Mouse (Mus musculus) left cerebral cortex, postnatal 14 days (tissue): Measurements from ENCODE around the gene Plxdc1. TPM values are rescaled to one million over a fixed set of nuclear protein-coding genes. Genes with fewer than 3 reads are reported as not detected.

Experiments used
- DNase-seq, 2 experiments: peaks; one replicate each; pipeline ENCODE4 v3.0.0; 2021 to 2022; ENCODE audit warnings: low spot score in 2 of 2, mixed read lengths in 1 of 2
- intact Hi-C: fragments of 180-260 bp; cut with DNase I; formaldehyde crosslinking; loops from one replicate; pipeline ENCODE4 v1.15.1; 2025
- total RNA-seq, 2 experiments: library from RNA; stranded (reverse); gene quantifications; 2 replicates each; pipeline ENCODE4 v1.2.3; 2021

The Plxdc1 gene
- total RNA-seq, 2 experiments from 2014 or later, result 9.8 to 14.9 TPM

GRCm38 (mm10) chr11:97996691-97997090 is 10.4 kb upstream of the Plxdc1 start:
- intact Hi-C loops, result no loop called here

DNA sequence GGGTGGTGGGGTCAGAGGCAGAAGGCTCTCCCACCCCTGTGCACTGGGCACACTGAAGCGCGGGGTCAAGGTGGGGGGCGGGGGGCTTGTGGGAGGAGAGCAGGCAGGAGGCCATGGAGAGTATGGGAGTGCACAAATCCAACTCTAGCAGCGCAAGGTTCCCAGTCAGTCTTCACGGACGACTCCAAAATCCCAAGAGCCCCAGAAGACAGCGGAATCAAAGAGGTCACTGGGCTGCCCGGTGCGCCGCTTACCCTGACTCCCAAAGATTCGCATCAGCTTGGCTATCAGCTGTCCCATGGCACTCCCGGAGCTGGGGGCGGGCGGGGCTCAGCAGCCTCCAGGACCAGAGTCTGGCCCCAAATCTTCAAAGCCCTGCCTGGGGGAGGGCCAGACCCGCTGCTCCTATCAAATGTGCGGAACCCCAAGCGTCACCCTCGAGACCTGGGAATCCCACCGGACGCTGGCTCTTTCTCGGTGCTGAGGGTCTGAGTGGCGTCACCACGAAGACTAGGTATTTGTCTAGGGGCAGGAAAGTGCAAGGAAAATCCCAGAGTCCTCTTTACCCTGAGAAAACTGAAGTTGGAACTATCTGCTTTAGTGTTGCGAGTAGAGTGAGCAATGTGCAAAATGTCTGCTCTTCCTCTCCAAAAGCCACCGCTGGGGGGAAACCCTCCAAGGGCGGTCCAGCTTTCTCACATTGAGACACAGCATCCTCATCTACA is 9.5 kb upstream of the Plxdc1 start, which contains the start of gene Arl5c:
Gene Arl5c (minus strand): TSS at position 618 of the 725 bp plus-strand sequence.
- no peak for DNase-seq
- intact Hi-C loops, result no loop called here

More at GRCm38 (mm10) chr11:97996691-97997090, 10.4 kb upstream of the Plxdc1 start:
- no peak for DNase-seq

DNA sequence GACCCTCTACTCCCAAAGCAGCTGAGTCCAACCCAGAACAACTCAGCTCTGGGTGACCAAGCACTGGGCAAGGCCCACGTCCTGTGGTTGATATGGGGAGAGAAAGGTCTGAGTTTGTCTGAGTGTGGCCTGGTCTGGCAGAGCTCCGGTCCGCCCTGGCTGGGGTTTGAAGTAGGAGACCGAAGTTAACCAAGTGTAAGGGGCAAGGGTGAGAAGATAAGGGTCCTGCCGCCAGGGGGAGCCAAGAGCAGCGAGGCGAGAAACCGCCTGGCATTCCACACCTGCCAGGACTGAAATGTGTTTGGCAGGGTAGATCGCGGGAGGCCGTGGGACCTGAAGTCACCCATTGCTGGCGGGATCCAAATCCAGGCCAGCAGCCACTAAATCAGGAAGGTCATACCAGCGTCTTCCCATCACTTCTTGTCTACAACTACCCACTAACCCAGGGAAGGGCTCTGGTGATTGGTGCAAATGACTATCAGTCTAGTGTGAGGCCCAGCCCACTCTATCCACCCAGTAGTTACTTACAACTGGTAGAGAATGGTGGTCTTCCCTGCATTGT is 8.4 kb upstream of the Plxdc1 start:
- intact Hi-C loops, result no loop called here
- DNase-seq, result peak in 1 of 2 experiments; percentile 70

DNA sequence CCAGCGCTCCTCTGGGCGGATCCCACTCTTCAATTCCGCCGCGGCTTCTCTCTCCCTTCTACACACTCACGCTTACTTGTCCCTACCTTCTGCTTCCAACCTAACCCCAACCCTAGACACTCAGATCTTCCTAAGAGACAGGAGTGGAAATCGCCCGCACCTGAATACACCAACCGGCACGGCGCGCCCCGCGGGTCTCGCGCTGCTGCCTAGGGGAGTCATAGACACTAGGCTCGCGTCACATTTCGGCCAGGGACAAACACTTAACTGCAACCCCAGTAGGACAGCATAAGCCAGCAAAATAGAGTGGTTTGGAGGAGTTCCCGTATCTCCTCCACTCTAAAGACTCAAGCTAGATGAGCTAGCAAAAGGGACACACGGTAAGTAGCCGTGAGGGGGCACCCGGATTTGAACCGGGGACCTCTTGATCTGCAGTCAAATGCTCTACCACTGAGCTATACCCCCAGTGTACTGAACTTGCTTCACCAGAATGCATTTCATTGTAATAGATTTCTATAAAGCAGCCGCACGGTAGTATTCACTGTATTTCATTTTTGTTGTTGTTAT is 2.4 kb upstream of the Plxdc1 start:
- intact Hi-C loops, result loop anchor here (5.0 kb wide), 1 partner anchor 191 kb away; the partner anchor contains the start of gene Lasp1
- DNase-seq, result peak; percentile 87 to 93

DNA sequence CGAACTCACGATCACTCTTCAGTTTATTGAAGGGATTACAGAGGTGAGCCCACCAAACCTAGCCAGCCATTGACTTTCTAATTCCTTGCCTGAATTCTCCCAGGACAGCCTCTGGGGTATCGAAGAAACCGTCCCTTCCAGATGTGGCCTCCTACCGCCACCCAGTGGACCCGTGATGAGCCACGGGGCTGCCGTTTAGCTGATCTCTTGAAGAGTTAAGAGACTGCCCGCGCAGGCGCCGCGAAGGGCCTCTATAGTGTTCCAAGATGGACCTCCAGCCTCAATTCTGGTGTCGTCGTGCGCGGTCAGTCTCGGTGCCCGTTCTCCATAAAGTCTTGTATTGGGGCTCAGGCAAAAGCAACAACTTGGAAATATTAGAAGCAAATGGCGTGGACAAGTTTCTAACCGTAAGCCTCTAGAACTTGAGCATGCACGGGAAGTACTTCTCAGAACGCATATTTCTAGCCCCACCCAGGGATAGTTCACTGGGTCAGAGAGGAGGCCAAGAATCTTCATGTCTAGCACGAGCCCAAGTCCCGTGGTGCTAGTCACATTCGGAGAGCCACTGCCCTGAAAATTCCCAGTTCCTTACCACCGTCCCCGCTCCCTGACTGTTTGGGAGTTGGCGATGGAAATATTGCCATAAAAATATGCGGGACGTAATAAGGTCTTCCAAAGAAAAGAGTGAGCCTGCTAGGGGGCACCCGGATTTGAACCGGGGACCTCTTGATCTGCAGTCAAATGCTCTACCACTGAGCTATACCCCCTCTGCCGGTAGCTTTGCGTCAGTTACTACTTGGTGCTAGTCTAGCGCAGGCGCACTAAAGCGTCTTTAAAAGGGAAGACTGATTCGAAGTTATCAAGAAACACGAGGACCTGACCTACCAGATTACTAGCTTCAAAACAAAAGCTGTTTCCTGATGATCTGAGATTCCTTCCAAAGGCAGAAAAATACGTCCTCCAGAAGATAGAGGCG is 1.6 kb upstream of the Plxdc1 start:
- intact Hi-C loops, result loop anchor here (1.0 to 5.0 kb wide), 2 partner anchors 88 to 191 kb away; partner anchors contain the start of gene Lasp1
- DNase-seq, result peak; percentile 95 to 97

GRCm38 (mm10) chr11:97986738-97987465 is 658 bp upstream of the Plxdc1 start:
- DNase-seq, result no peak
- intact Hi-C loops, result loop anchor here (1.0 to 5.0 kb wide), 2 partner anchors 87 to 190 kb away; partner anchors contain the start of gene Lasp1

DNA sequence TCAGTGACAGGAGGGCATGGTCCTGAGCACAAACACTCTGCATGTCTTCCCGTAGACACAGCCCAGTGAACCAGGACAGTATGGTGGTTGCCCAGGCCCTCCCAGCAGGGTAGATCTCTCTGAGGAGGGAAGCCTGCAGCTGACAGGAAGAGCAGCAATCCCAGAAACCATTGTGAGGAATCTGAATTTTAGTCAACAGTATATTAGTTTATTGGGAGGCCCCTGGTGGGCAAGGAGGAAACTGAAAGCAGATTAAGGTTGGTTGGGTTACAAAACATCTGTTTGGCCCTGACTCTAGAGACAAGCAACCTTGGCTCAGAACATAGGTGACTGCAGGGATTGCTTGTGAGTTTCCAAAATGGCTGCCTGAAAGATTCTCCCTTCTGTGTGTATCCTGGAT is 2.3 kb downstream of the Plxdc1 start:
- no peak for DNase-seq

GRCm38 (mm10) chr11:97983506-97983905 is 2.7 kb downstream of the Plxdc1 start:
- intact Hi-C loops, result no loop called here
- DNase-seq, result no peak

More for the DNA sequence above, 2.3 kb downstream of the Plxdc1 start:
- intact Hi-C loops, result no loop called here

DNA sequence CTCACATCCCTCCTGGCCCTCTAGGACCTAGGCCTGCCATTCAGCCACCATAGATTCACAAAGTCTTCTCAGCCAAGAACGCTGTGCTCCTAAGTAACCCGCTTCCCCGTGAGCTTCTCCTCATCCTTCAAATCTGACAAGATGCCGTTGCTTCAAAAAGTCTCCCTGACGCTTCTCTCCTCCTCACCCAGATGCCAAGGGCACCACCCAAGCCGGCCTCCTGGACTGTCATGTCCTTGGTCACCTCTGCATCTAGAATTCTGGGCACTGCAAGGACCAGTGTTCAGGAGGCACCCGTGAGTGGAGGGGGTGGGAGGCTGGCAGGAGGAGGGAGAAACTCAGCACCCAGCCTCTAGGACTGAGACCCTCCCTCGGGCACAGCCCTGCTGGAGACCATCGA is 3.5 kb downstream of the Plxdc1 start:
- intact Hi-C loops, result no loop called here
- DNase-seq, result no peak

DNA sequence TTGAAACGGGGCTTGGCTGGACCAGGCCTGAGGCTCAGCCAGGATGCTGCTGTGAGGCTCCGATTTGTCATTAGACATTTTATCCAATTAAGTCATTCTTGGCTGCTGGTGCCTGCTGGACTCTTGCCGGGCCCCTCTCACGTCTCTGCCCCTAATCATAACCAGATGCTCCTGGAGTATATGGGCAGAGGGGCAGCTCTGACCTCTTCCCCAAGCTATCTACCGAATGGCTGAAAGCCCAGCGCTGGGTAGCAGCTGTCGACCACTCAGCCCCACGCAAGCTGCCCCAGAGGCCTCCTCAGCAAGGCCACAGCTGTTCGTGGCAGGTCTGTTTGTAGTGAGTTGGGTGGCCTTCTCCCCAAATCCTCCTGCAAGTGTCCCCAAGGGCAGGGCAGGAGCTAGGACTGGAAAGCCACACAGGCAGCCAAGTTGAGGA is 5.7 kb downstream of the Plxdc1 start:
- intact Hi-C loops, result no loop called here
- no peak for DNase-seq

GRCm38 (mm10) chr11:97979824-97980495 is 6.3 kb downstream of the Plxdc1 start:
- no peak for DNase-seq
- intact Hi-C loops, result no loop called here

- intact Hi-C loops, result no loop called here
Observed at GRCm38 (mm10) chr11:97978392-97978791, 7.9 kb downstream of the Plxdc1 start.

GRCm38 (mm10) chr11:97977797-97978196 is 8.4 kb downstream of the Plxdc1 start:
- DNase-seq, result no peak
- intact Hi-C loops, result no loop called here

More at GRCm38 (mm10) chr11:97978392-97978791, 7.9 kb downstream of the Plxdc1 start:
- no peak for DNase-seq

DNA sequence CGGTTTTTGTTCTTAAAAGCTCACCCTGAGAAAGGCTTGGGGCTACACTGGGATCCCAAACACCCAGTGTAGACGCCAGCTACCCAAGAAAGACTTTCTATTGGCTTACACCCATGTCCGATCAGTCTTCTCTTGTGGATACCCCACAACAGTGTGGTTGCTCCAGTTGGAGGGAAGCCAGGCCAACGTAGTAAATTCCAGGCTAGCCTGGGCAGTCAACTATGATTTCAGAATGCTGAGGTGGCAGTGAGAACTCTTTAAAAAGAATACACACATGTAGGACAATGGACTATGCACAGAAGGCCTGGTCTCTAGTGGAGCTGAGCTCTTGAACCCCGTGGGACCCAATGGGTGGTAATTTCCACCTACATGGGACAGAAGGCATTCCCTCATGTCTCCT is 11.5 kb downstream of the Plxdc1 start:
- intact Hi-C loops, result no loop called here
- no peak for DNase-seq

- intact Hi-C loops, result no loop called here
- DNase-seq, result no peak
Observed at GRCm38 (mm10) chr11:97974141-97974540, 12.1 kb downstream of the Plxdc1 start.

DNA sequence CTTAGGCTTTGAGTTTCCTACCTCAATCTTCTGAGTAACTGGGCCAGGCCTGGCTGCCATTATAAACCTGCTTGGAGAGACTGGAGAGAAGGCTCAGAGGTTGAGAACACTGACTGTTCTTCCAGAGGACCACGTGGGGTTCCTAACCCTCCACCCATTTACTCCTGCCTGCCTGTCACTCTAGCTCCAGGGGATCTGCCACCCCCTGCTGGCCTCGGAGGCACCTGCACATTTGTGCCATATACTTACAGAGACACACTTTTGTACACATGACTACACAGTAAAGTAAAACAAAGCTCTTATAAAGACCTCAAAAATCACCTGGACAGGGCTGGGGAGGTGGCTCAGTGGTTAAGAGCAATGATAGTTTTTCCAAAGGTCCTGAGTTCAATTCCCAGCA is 13.8 kb downstream of the Plxdc1 start:
- no peak for DNase-seq

DNA sequence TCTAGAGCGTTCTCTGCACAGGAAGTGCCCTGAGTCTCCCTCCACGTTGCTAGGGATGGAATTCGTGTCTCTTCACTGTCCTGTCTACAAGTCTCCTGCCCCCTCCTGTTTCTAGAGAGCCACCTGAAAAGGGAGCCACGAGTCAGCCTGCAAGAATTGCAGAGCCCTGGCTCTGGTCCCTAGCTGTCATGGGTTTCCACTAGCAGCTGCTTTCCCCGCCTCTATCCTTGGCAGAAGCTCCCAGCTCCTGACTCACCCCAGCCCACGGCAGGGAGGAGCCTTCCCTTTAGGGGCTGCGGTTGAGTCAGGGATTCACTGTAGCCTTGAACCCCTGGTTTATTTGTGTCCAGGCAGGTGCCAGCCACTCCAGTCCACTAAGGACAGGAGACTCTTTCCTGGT is 15.0 kb downstream of the Plxdc1 start:
- intact Hi-C loops, result no loop called here
- DNase-seq, result peak; percentile 78 to 94

More for the DNA sequence above, 13.8 kb downstream of the Plxdc1 start:
- intact Hi-C loops, result no loop called here

DNA sequence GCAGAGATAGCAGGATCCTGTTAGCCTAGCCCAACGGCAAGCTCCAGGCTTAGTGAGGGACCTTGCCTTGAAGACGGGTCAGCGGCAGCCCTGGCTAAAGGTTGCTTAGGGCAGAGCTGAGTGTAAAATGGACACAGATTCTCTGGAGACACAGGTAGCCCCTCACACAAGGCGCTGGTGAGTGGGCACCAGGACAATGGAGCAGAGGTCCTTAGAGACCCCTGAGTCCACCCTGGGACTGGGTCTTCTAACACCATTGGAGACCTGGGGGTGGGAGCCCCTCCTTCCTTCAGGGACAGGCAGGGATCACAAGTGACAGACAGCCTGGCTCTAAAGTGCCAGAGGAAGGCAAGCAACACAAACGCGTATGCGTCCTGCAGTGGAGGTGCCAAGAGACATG is 15.5 kb downstream of the Plxdc1 start:
- intact Hi-C loops, result no loop called here

More for the DNA sequence above, 15.5 kb downstream of the Plxdc1 start:
- DNase-seq, result no peak
